Mouse (Mus musculus) left cerebral cortex, adult 2 months (tissue): ENCODE data around the gene Mob3a. TPM values are rescaled to one million over a fixed set of nuclear protein-coding genes. Genes with fewer than 3 reads are reported as not detected.
"Not testable (repeated sequence)": the region's sequence is repeated elsewhere in the genome, so short reads cannot be mapped to it uniquely, and the experiment has no call there.

Experiments
- DNase-seq, 2 experiments: peaks; one replicate each; pipeline ENCODE4 v3.0.0; 2021 to 2022; ENCODE audit warnings: low spot score in 2 of 2, mixed read lengths in 1 of 2; ENCODE audit errors: extremely low spot score in 1 of 2
- H3K27ac ChIP-seq: fragments of 200-600 bp; 2 replicates; pipeline ENCODE4 v1.8.1; 2022
- H3K4me3 ChIP-seq: fragments of 200-600 bp; 2 replicates; pipeline ENCODE4 v1.8.1; 2022
- CTCF ChIP-seq: fragments of 200-600 bp; IDR thresholded peaks from 2 replicates; pipeline ENCODE4 v1.8.1; 2022; ENCODE audit warnings: antibody characterized with exemption, mild to moderate bottlenecking, moderate library complexity
- intact Hi-C: fragments of 180-260 bp; cut with DNase I; formaldehyde crosslinking; loops from one replicate; pipeline ENCODE4 v1.15.1; 2025
- total RNA-seq, 2 experiments: library from RNA; stranded (reverse); gene quantifications; 2 replicates each; pipeline ENCODE4 v1.2.3; 2021

Mob3a gene
- total RNA-seq, 2 experiments from 2014 or later: 13.6 to 15.5 TPM

- TF ChIP-seq CTCF: no peak
- peak overlapping the region; percentile 93 for H3K27ac ChIP-seq
- peak; percentile 93 for DNase-seq
- intact Hi-C loops: loop anchor here (2.0 to 5.0 kb wide), 3 partner anchors 21 to 46 kb away; partner anchors contain the start of genes Csnk1g2, Izumo4 and Mob3a
- peak overlapping the region; percentile 71 for H3K4me3 ChIP-seq
Measured at GRCm38 (mm10) chr10:80656130-80656862, 45.5 kb downstream of the Mob3a start.

- intact Hi-C loops: loop anchor here (2.0 to 5.0 kb wide), 3 partner anchors 21 to 47 kb away; partner anchors contain the start of genes Csnk1g2, Izumo4 and Mob3a
- Histone ChIP-seq H3K27ac (peak overlapping the region; percentile 82), H3K4me3 (peak overlapping the region; percentile 71)
- no peak for DNase-seq
- TF ChIP-seq CTCF: no peak
Measured at GRCm38 (mm10) chr10:80655406-80656129, 46.2 kb downstream of the Mob3a start.

GRCm38 (mm10) chr10:80654866-80655265 lies 46.9 kb downstream of the Mob3a start:
- TF ChIP-seq CTCF: no peak
- DNase-seq: no peak
- intact Hi-C loops: loop anchor here (5.0 kb wide), 1 partner anchor 47 kb away; the partner anchor contains the start of genes Izumo4 and Mob3a
- Histone ChIP-seq H3K4me3 (peak overlapping the region; percentile 71; the same call in 1 of the 2 replicates), H3K27ac (no peak overlapping the region; the same call in 1 of the 2 replicates)

GRCm38 (mm10) chr10:80653156-80653720 lies 48.5 kb downstream of the Mob3a start:
- Histone ChIP-seq H3K27ac (no peak overlapping the region), H3K4me3 (no peak overlapping the region)
- no peak for DNase-seq
- TF ChIP-seq CTCF: no peak
- intact Hi-C loops: no loop called here

- H3K27ac ChIP-seq: peak overlapping the region; percentile 50; the same call in 1 of the 2 replicates
- H3K4me3 ChIP-seq: no peak overlapping the region
- DNase-seq: no peak
- no peak for TF ChIP-seq CTCF
- intact Hi-C loops: no loop called here
Measured at GRCm38 (mm10) chr10:80650392-80650791, 51.4 kb downstream of the Mob3a start.

GRCm38 (mm10) chr10:80649910-80650309 lies 51.9 kb downstream of the Mob3a start:
- peak overlapping the region; percentile 50; the same call in 1 of the 2 replicates for H3K27ac ChIP-seq
- intact Hi-C loops, H3K4me3 ChIP-seq, DNase-seq: not testable (repeated sequence)

GRCm38 (mm10) chr10:80646936-80647335 lies 54.8 kb downstream of the Mob3a start:
- no peak for TF ChIP-seq CTCF
- intact Hi-C loops: no loop called here
- H3K27ac ChIP-seq: no peak overlapping the region
- H3K4me3 ChIP-seq: no peak overlapping the region
- no peak for DNase-seq

- no peak overlapping the region for H3K4me3 ChIP-seq
- H3K27ac ChIP-seq: no peak overlapping the region
- no peak for DNase-seq
- no peak for TF ChIP-seq CTCF
- intact Hi-C loops: no loop called here
Measured at GRCm38 (mm10) chr10:80635345-80635744, 66.4 kb downstream of the Mob3a start.

Other genes with a start within 250 kb of the Mob3a start
- not detected for gene Onecut3, start 207.1 kb downstream of the Mob3a start, total RNA-seq
- under 1 TPM; 0.11 to 0.63 TPM for gene Atp8b3, start 162.9 kb downstream of the Mob3a start, total RNA-seq
- 10 to 100 TPM; 46.5 to 51.3 TPM for gene Rexo1, start 140.4 kb downstream of the Mob3a start, total RNA-seq
- 10 to 100 TPM; 48.2 to 59.7 TPM for gene Klf16, start 124.7 kb downstream of the Mob3a start, total RNA-seq
- gene Abhd17a, start 111.6 kb downstream of the Mob3a start, total RNA-seq: 100 to 1,000 TPM; 185 to 191 TPM
- gene Scamp4, start 99.1 kb downstream of the Mob3a start, total RNA-seq: 10 to 100 TPM; 41.5 to 44.8 TPM
- 1 to 10 TPM; 1.3 to 5.6 TPM for gene Adat3, start 99.1 kb downstream of the Mob3a start, total RNA-seq
- 1 to 10 TPM; 2.7 to 4.2 TPM for gene Gm49322, start 96.0 kb downstream of the Mob3a start, total RNA-seq
- 100 to 1,000 TPM; 244 to 251 TPM for gene Csnk1g2, start 79.1 kb downstream of the Mob3a start, total RNA-seq
- 10 to 100 TPM; 85.1 to 96.7 TPM for gene Btbd2, start 44.9 kb downstream of the Mob3a start, total RNA-seq
- 10 to 100 TPM; 42.8 to 48.8 TPM for gene Mknk2, start 23.9 kb downstream of the Mob3a start, total RNA-seq
- 10 to 100 TPM; 45.0 to 46.0 TPM for gene Izumo4, start 207 bp upstream of the Mob3a start, total RNA-seq
- 100 to 1,000 TPM; 150 to 151 TPM for gene Ap3d1, start 40.3 kb upstream of the Mob3a start, total RNA-seq
- 10 to 100 TPM; 64.6 to 75.3 TPM for gene Dot1l, start 53.2 kb upstream of the Mob3a start, total RNA-seq
- 10 to 100 TPM; 42.0 to 48.7 TPM for gene Sf3a2, start 96.2 kb upstream of the Mob3a start, total RNA-seq
- 10 to 100 TPM; 68.2 to 71.0 TPM for gene Plekhj1, start 96.6 kb upstream of the Mob3a start, total RNA-seq
- gene Amh, start 103.3 kb upstream of the Mob3a start, total RNA-seq: 1 to 10 TPM; 1.9 to 3.8 TPM
- 1 to 10 TPM; 5.9 to 7.4 TPM for gene Jsrp1, start 111.5 kb upstream of the Mob3a start, total RNA-seq
- 100 to 1,000 TPM; 476 to 536 TPM for gene Oaz1, start 124.7 kb upstream of the Mob3a start, total RNA-seq
- 10 to 100 TPM; 38.3 to 42.8 TPM for gene Lingo3, start 142.1 kb upstream of the Mob3a start, total RNA-seq
- 10 to 100 TPM; 40.0 to 43.2 TPM for gene Lsm7, start 153.2 kb upstream of the Mob3a start, total RNA-seq
- 10 to 100 TPM; 55.6 to 62.5 TPM for gene Sppl2b, start 153.3 kb upstream of the Mob3a start, total RNA-seq
- under 1 TPM; 0.18 to 0.19 TPM for gene Tmprss9, start 169.9 kb upstream of the Mob3a start, total RNA-seq
- gene Timm13, start 199.0 kb upstream of the Mob3a start, total RNA-seq: 100 to 1,000 TPM; 136 to 138 TPM
- 10 to 100 TPM; 20.0 to 20.3 TPM for gene Lmnb2, start 216.3 kb upstream of the Mob3a start, total RNA-seq
- 10 to 100 TPM; 24.0 to 36.0 TPM for gene Gadd45b, start 228.1 kb upstream of the Mob3a start, total RNA-seq